ENCODE assay signal across 36 mouse cellular contexts in the genomic region with DNA sequence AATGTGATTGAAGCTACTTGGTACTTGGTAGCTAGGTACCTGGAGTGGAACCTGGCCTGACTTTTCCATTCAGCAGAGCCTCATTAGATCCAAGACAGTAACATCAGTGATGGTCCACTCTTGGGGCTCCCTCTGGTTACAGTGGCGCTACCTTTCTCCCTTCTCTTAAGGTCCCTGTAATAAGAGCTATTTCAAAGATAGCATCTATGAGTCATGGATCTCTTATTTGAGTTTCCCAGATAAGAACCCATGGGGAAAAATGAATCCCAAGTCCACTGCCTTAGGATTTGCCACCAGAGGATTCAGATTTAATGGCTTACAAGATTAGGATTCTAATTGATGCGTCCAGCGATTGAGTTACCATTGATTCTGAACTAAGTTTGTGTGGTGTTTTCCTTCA. TPM values are rescaled to one million over a fixed set of nuclear protein-coding genes. Genes with fewer than 3 reads are reported as not detected.
"Had no signal": no experiment of that assay in that cellular context is flagged by ENCODE, and none has a peak within 500 bp of the region (broad histone marks: within the 10 kb centered on the region; RNA-seq: fewer than 3 reads in every experiment).

No protein-coding gene starts in this region.

- DNase-seq: heart, postnatal 10 days; heart, postnatal 14 days; heart, postnatal 36 days; heart, postnatal 4 days; kidney, adult 11 months; kidney, adult 18-20 months; kidney, adult 2 months; kidney, adult 8-10 months; kidney, adult 9 months; kidney, postnatal 10 days; kidney, postnatal 14 days; kidney, postnatal 25 days; kidney, postnatal 36 days; kidney, postnatal 4 days; layer of hippocampus, adult 9-11 months; layer of hippocampus, postnatal 36 days had no signal

- H3K9ac ChIP-seq: heart, embryonic 12.5 days; heart, embryonic 13.5 days; heart, embryonic 15.5 days; hindbrain, embryonic 12.5 days; hindbrain, embryonic 13.5 days; hindbrain, embryonic 14.5 days; hindbrain, embryonic 15.5 days; kidney, embryonic 15.5 days had no signal

- H3K4me3 ChIP-seq: heart, embryonic 10.5 days; heart, embryonic 12.5 days; heart, embryonic 13.5 days; heart, embryonic 15.5 days; hindbrain, embryonic 10.5 days; hindbrain, embryonic 12.5 days; hindbrain, embryonic 13.5 days; hindbrain, embryonic 15.5 days; kidney, embryonic 15.5 days; left cerebral cortex, adult 2 months had no signal

- H3K4me2 ChIP-seq: heart, embryonic 11.5 days; heart, embryonic 12.5 days; heart, embryonic 13.5 days; heart, embryonic 15.5 days; hindbrain, embryonic 12.5 days; hindbrain, embryonic 13.5 days; hindbrain, embryonic 14.5 days; hindbrain, embryonic 15.5 days; kidney, embryonic 15.5 days had no signal

- ATAC-seq: hindbrain, embryonic 16.5 days; hindbrain, postnatal 0 days; inflammation-experienced regulatory T-cells, adult 6 months had no signal

- H3K27me3 ChIP-seq: heart, embryonic 12.5 days; heart, embryonic 13.5 days; heart, embryonic 15.5 days; hindbrain, embryonic 12.5 days; hindbrain, embryonic 13.5 days; hindbrain, embryonic 15.5 days; kidney, embryonic 15.5 days had no signal

- H3K4me1 ChIP-seq: heart, embryonic 10.5 days; heart, embryonic 12.5 days; heart, embryonic 13.5 days; heart, embryonic 15.5 days; hindbrain, embryonic 10.5 days; hindbrain, embryonic 12.5 days; hindbrain, embryonic 13.5 days; hindbrain, embryonic 15.5 days; kidney, embryonic 15.5 days had no signal

- H3K36me3 ChIP-seq: heart, embryonic 10.5 days; heart, embryonic 12.5 days; heart, embryonic 13.5 days; heart, embryonic 15.5 days; hindbrain, embryonic 10.5 days; hindbrain, embryonic 12.5 days; hindbrain, embryonic 13.5 days; hindbrain, embryonic 15.5 days; kidney, embryonic 15.5 days had no signal

- H3K9me3 ChIP-seq: heart, embryonic 10.5 days; heart, embryonic 12.5 days; heart, embryonic 13.5 days; heart, embryonic 15.5 days; hindbrain, embryonic 10.5 days; hindbrain, embryonic 12.5 days; hindbrain, embryonic 13.5 days; hindbrain, embryonic 15.5 days; kidney, embryonic 15.5 days had no signal

- H3K27ac ChIP-seq: heart, embryonic 10.5 days; heart, embryonic 13.5 days; heart, embryonic 15.5 days; hindbrain, embryonic 10.5 days; hindbrain, embryonic 12.5 days; hindbrain, embryonic 13.5 days; hindbrain, embryonic 14.5 days; hindbrain, embryonic 15.5 days; hindbrain, postnatal 0 days; kidney, embryonic 15.5 days; kidney, postnatal 0 days; left cerebral cortex, adult 2 months had no signal

RNA-seq across cellular contexts. Expression of a gene that starts 16.9 kb away (rescaled TPM):
- total RNA-seq: heart, adult 8-10 months; heart, postnatal 14 days; heart, postnatal 25 days; hematopoietic stem cell, adult 5-6 weeks; left cerebral cortex, adult 18-20 months had no signal
- polyA plus RNA-seq: inflammation-experienced regulatory T-cells, adult 6 months had no signal

RNA-seq across cellular contexts. Expression of a gene that starts 37.8 kb away (rescaled TPM):
- total RNA-seq: hematopoietic stem cell, adult 5-6 weeks had no signal
